Mouse (Mus musculus): ENCODE measurements around the gene Glcci1. TPM values are rescaled to one million over a fixed set of nuclear protein-coding genes. Genes with fewer than 3 reads are reported as not detected.

Gene Glcci1
- polyA plus RNA-seq, 1 experiment, result 4.1 TPM

- TF ChIP-seq CTCF (IDR thresholded peaks at IDR 0.05; ENCODE audit: low read depth, low read length), result no peak
- no peak for TF ChIP-seq EP300 (IDR thresholded peaks at IDR 0.05; ENCODE audit: insufficient read depth, low read depth, low read length)
- TF ChIP-seq POLR2A (IDR thresholded peaks at IDR 0.05; ENCODE audit: insufficient read depth, low read length), result peak; percentile 14
- no peaks in the 10 kb centered on the region for H3K9me3 ChIP-seq (replicated peaks; ENCODE audit: control insufficient read depth, insufficient read depth, low read length, poor library complexity, severe bottlenecking)
- no peaks in the 10 kb centered on the region for H3K4me1 ChIP-seq (ENCODE audit: control insufficient read depth, insufficient read depth, low read length)
- H3K27me3 ChIP-seq (ENCODE audit: control insufficient read depth, insufficient read depth, low read length, poor library complexity, severe bottlenecking), result no peaks in the 10 kb centered on the region; the same call in 1 of the 2 replicates
- H3K9ac ChIP-seq (ENCODE audit: low read depth, poor library complexity, severe bottlenecking), result peak overlapping the region; percentile 96
- no peak overlapping the region for H3K27ac ChIP-seq (ENCODE audit: insufficient read depth, low read length)
- H3K4me3 ChIP-seq (ENCODE audit: low read depth, low read length), result peak overlapping the region; percentile 71
- no peaks in the 10 kb centered on the region for H3K36me3 ChIP-seq (ENCODE audit: control insufficient read depth, insufficient read depth, low read length, poor library complexity, severe bottlenecking)
Measured at GRCm38 (mm10) chr6:8508883-8509536, 390 bp upstream of the Glcci1 start.

DNA sequence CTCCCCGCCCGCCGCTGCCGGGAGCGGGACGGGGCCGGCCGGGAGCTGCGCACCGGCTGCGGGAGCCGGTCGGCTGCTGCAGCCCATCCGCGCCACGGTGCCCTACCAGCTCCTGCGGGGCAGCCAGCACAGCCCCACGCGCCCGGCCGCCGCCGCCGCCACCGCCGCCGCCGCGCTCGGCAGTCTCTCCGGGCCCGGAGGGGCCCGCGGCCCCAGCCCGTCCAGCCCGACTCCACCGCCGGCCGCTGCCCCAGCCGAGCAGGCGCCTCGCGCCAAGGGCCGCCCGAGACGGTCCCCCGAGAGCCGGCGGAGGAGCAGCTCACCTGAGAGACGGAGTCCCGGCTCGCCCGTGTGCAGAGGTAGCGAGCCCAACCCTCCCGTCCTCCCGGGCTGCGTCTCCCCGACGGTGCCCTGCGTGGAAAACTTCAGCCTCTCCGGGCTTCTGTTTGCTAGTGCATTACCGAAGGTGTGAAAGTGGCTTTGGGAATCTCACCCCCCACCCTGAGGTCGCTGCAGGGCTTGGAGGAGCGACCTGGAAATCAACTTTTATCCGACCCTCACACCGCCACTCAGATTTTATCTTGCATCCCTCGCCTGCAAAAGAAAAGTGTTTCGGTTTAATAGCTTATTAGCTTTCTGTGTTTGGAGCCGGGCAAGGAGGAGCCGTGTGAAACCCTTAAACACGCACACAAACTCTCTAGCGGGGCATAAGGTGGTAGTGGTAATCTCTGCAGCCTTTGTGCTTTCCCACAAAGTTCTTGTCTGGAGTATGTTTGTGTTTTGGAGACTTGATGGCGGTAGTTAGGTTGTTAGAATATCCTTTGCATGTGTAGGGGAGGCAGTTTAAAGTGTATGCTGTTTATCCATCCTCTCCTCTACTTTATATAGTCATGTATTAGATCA lies 812 bp downstream of the Glcci1 start:
- Histone ChIP-seq H3K9ac (ENCODE audit: low read depth, poor library complexity, severe bottlenecking) (peak overlapping the region; percentile 96), H3K4me1 (ENCODE audit: control insufficient read depth, insufficient read depth, low read length) (no peaks in the 10 kb centered on the region), H3K9me3 (replicated peaks; ENCODE audit: control insufficient read depth, insufficient read depth, low read length, poor library complexity, severe bottlenecking) (no peaks in the 10 kb centered on the region), H3K27ac (ENCODE audit: insufficient read depth, low read length) (no peak overlapping the region), H3K27me3 (ENCODE audit: control insufficient read depth, insufficient read depth, low read length, poor library complexity, severe bottlenecking) (no peaks in the 10 kb centered on the region), H3K4me3 (ENCODE audit: low read depth, low read length) (peak overlapping the region; percentile 69), H3K36me3 (ENCODE audit: control insufficient read depth, insufficient read depth, low read length, poor library complexity, severe bottlenecking) (no peaks in the 10 kb centered on the region)
- TF ChIP-seq EP300 (IDR thresholded peaks at IDR 0.05; ENCODE audit: insufficient read depth, low read depth, low read length), result no peak
- no peak for TF ChIP-seq CTCF (IDR thresholded peaks at IDR 0.05; ENCODE audit: low read depth, low read length)
- TF ChIP-seq POLR2A (IDR thresholded peaks at IDR 0.05; ENCODE audit: insufficient read depth, low read length), result no peak

DNA sequence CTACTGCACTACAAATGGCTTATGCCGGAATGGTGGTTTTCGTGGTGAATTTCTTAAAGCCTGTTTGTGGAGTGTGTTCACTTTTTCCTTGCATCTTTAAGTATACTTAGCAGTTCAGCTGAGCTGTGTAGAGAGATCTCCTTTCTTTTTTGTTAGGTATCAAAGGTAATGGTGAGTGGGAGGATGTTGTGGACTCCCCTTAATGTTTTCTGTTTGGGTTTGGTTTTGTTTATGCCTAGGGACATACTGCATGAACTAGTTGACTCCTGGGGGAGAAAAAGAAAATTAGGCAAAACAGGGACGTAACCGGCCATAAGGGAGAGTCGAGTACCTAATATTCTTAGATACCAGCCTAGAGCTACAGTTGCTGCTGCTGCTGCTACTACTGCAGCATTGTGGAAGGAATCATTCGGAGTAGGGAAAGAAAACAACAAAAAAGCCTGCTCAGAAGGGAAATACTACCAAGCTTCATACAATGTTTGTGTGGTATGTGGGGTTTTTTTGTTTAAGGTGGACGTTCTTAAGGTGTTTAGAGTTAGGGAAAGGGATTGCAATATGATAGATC lies 1.5 kb downstream of the Glcci1 start:
- Histone ChIP-seq H3K9me3 (replicated peaks; ENCODE audit: control insufficient read depth, insufficient read depth, low read length, poor library complexity, severe bottlenecking) (no peaks in the 10 kb centered on the region), H3K4me3 (ENCODE audit: low read depth, low read length) (no peak overlapping the region), H3K27me3 (ENCODE audit: control insufficient read depth, insufficient read depth, low read length, poor library complexity, severe bottlenecking) (no peaks in the 10 kb centered on the region), H3K9ac (ENCODE audit: low read depth, poor library complexity, severe bottlenecking) (peak overlapping the region; percentile 96), H3K36me3 (ENCODE audit: control insufficient read depth, insufficient read depth, low read length, poor library complexity, severe bottlenecking) (no peaks in the 10 kb centered on the region), H3K27ac (ENCODE audit: insufficient read depth, low read length) (no peak overlapping the region), H3K4me1 (ENCODE audit: control insufficient read depth, insufficient read depth, low read length) (no peaks in the 10 kb centered on the region)
- TF ChIP-seq POLR2A (IDR thresholded peaks at IDR 0.05; ENCODE audit: insufficient read depth, low read length) (no peak), CTCF (IDR thresholded peaks at IDR 0.05; ENCODE audit: low read depth, low read length) (no peak), EP300 (IDR thresholded peaks at IDR 0.05; ENCODE audit: insufficient read depth, low read depth, low read length) (no peak)

DNA sequence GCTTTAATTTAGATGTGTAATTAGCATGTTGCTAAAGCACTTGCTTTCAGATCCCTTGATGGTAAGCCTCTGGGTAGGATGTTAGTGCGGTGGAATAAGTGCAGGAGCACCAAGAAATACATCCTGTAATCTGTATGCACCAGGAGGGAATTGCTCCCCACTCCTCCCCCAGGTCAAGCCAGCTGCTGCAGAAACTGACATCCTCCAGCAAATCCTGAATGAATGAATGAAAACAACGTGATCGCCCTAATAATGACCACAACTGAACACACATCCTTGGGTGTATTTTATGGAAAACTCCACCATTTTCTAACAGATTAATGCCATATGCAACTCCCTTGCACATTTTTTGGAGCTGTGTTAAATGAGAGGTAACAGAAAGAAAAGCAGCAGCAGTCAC lies 2.0 kb downstream of the Glcci1 start:
- no peaks in the 10 kb centered on the region for H3K9me3 ChIP-seq (replicated peaks; ENCODE audit: control insufficient read depth, insufficient read depth, low read length, poor library complexity, severe bottlenecking)
- no peak for TF ChIP-seq POLR2A (IDR thresholded peaks at IDR 0.05; ENCODE audit: insufficient read depth, low read length)
- no peak for TF ChIP-seq EP300 (IDR thresholded peaks at IDR 0.05; ENCODE audit: insufficient read depth, low read depth, low read length)
- no peak for TF ChIP-seq CTCF (IDR thresholded peaks at IDR 0.05; ENCODE audit: low read depth, low read length)
- H3K36me3 ChIP-seq (ENCODE audit: control insufficient read depth, insufficient read depth, low read length, poor library complexity, severe bottlenecking), result no peaks in the 10 kb centered on the region
- no peaks in the 10 kb centered on the region for H3K4me1 ChIP-seq (ENCODE audit: control insufficient read depth, insufficient read depth, low read length)
- H3K9ac ChIP-seq (ENCODE audit: low read depth, poor library complexity, severe bottlenecking), result 0 out of 2 replicates have a peak overlapping the region, but pooled peaks have one; percentile 96
- H3K27me3 ChIP-seq (ENCODE audit: control insufficient read depth, insufficient read depth, low read length, poor library complexity, severe bottlenecking), result no peaks in the 10 kb centered on the region
- H3K27ac ChIP-seq (ENCODE audit: insufficient read depth, low read length), result no peak overlapping the region
- H3K4me3 ChIP-seq (ENCODE audit: low read depth, low read length), result no peak overlapping the region

- Histone ChIP-seq H3K4me3 (ENCODE audit: low read depth, low read length) (no peak overlapping the region), H3K4me1 (ENCODE audit: control insufficient read depth, insufficient read depth, low read length) (no peaks in the 10 kb centered on the region), H3K9me3 (replicated peaks; ENCODE audit: control insufficient read depth, insufficient read depth, low read length, poor library complexity, severe bottlenecking) (no peaks in the 10 kb centered on the region), H3K9ac (ENCODE audit: low read depth, poor library complexity, severe bottlenecking) (no peak overlapping the region), H3K27ac (ENCODE audit: insufficient read depth, low read length) (no peak overlapping the region), H3K27me3 (ENCODE audit: control insufficient read depth, insufficient read depth, low read length, poor library complexity, severe bottlenecking) (no peaks in the 10 kb centered on the region), H3K36me3 (ENCODE audit: control insufficient read depth, insufficient read depth, low read length, poor library complexity, severe bottlenecking) (no peaks in the 10 kb centered on the region)
- TF ChIP-seq CTCF (IDR thresholded peaks at IDR 0.05; ENCODE audit: low read depth, low read length) (no peak), EP300 (IDR thresholded peaks at IDR 0.05; ENCODE audit: insufficient read depth, low read depth, low read length) (no peak), POLR2A (IDR thresholded peaks at IDR 0.05; ENCODE audit: insufficient read depth, low read length) (no peak)
Measured at GRCm38 (mm10) chr6:8512416-8512815, 3.0 kb downstream of the Glcci1 start.

All from ES-Bruce4 (cell line).